Comparison of ENCODE assay signal across 17 mouse cellular contexts in genomic region chr9:45092641-45093040, GRCm38 (mm10). TPM values are rescaled to one million over a fixed set of nuclear protein-coding genes. Genes with fewer than 3 reads are reported as not detected.
DNase-seq lines count a peak whose midpoint lies in the region; TF ChIP-seq lines count a peak whose summit lies in the region.
"Had no signal": no experiment of that assay in that cellular context is flagged by ENCODE, and none has a peak within 500 bp of the region (broad histone marks: within the 10 kb centered on the region; RNA-seq: fewer than 3 reads in every experiment).

No protein-coding gene starts in this region.

- TF ChIP-seq CTCF in testis, adult 2 months (IDR thresholded peaks at IDR 0.05; ENCODE audit: control insufficient read depth, insufficient read depth, insufficient replicate concordance, low read depth, low read length) = no peak

- intact Hi-C loops in heart, postnatal 14 days (cut with DNase I) = no loop called here

- peaks cover 17% of the 10 kb centered on the region for H3K27me3 ChIP-seq in heart, embryonic 10.5 days (ENCODE audit: insufficient read depth, poor library complexity, severe bottlenecking)
- H3K27me3 ChIP-seq in testis, adult 2 months (ENCODE audit: control insufficient read depth, insufficient read depth, low read length) = no peaks in the 10 kb centered on the region
- no peaks in the 10 kb centered on the region for H3K27me3 ChIP-seq in limb, embryonic 10.5 days (ENCODE audit: low read depth, poor library complexity, severe bottlenecking)
- H3K27me3 ChIP-seq: neural tube, embryonic 15.5 days had no signal

- no peak for DNase-seq in heart, embryonic 10.5 days (ENCODE audit: low spot score)
- DNase-seq in heart, postnatal 14 days = no peak
- DNase-seq in testis, postnatal 14 days (ENCODE audit: low spot score) = no peak
- no peak for DNase-seq in limb, embryonic 10.5 days (ENCODE audit: low spot score)
- no peak for DNase-seq in left cerebral cortex, adult 11 months (ENCODE audit: low spot score)
- no peak for DNase-seq in thymus, postnatal 4 days
- DNase-seq: cerebellum, adult 11-12 months; embryo, embryonic 11 days; forebrain, postnatal 0 days; spleen, adult 18-20 months had no signal

- no peaks in the 10 kb centered on the region for H3K36me3 ChIP-seq in heart, embryonic 10.5 days
- H3K36me3 ChIP-seq in testis, adult 2 months (ENCODE audit: control insufficient read depth, insufficient read depth, low read length) = no peaks in the 10 kb centered on the region
- H3K36me3 ChIP-seq in limb, embryonic 10.5 days = no peaks in the 10 kb centered on the region
- H3K36me3 ChIP-seq: liver, embryonic 12.5 days; neural tube, embryonic 15.5 days had no signal

- H3K9me3 ChIP-seq in heart, embryonic 10.5 days = no peaks in the 10 kb centered on the region
- H3K9me3 ChIP-seq in limb, embryonic 10.5 days (replicated peaks) = no peaks in the 10 kb centered on the region
- H3K9me3 ChIP-seq: liver, embryonic 12.5 days; neural tube, embryonic 15.5 days had no signal

- 53% methylated on average over 4 of the region's 4 CpGs for WGBS in heart, embryonic 10.5 days
- 75% methylated on average over 4 of the region's 4 CpGs for WGBS in limb, embryonic 10.5 days

- no peak for TF ChIP-seq POLR2A in testis, adult 2 months (IDR thresholded peaks at IDR 0.05; ENCODE audit: control insufficient read depth, low read depth, low read length)

- H3K4me3 ChIP-seq in heart, embryonic 10.5 days = no peak overlapping the region
- no peak overlapping the region for H3K4me3 ChIP-seq in testis, adult 2 months (ENCODE audit: control insufficient read depth, low read depth, low read length)
- H3K4me3 ChIP-seq in limb, embryonic 10.5 days = no peak overlapping the region
- H3K4me3 ChIP-seq: erythroblast, embryonic 14.5 days; liver, embryonic 12.5 days; neural tube, embryonic 15.5 days had no signal

- peak overlapping the region; percentile 69 for H3K27ac ChIP-seq in heart, embryonic 10.5 days
- 0 out of 2 replicates have a peak overlapping the region, but pooled peaks have one; percentile 42 for H3K27ac ChIP-seq in testis, adult 2 months (ENCODE audit: control insufficient read depth, insufficient read depth, low read depth, low read length)
- H3K27ac ChIP-seq in limb, embryonic 10.5 days = 0 out of 2 replicates have a peak overlapping the region, but pooled peaks have one; percentile 42
- H3K27ac ChIP-seq: hindbrain, postnatal 0 days; liver, embryonic 12.5 days; neural tube, embryonic 15.5 days had no signal

- no peaks in the 10 kb centered on the region; the same call in 1 of the 2 replicates for H3K4me1 ChIP-seq in heart, embryonic 10.5 days
- no peaks in the 10 kb centered on the region for H3K4me1 ChIP-seq in testis, adult 2 months (ENCODE audit: control insufficient read depth, insufficient read depth, low read length)
- H3K4me1 ChIP-seq in limb, embryonic 10.5 days = peaks cover 13% of the 10 kb centered on the region
- H3K4me1 ChIP-seq: liver, embryonic 12.5 days; neural tube, embryonic 15.5 days had no signal

RNA-seq across cellular contexts. Expression of gene Jaml, which starts 13.7 kb away (rescaled TPM):
- polyA plus RNA-seq in heart, embryonic 10.5 days (2016; fragmentation: Nextera tagmentation; extraction: Ambion mirVana) = 0.54 and 2.2 TPM in 2 replicates
- total RNA-seq in heart, postnatal 14 days (2021) = under 1 TPM; 0.19 to 0.59 TPM
- polyA plus RNA-seq in testis, adult 2 months (2012; rRNA removed) = not detected in 2 replicates
- polyA plus RNA-seq in limb, embryonic 10.5 days (2016; fragmentation: Nextera tagmentation; extraction: Ambion mirVana) = 6.3 and 12.2 TPM in 2 replicates
- total RNA-seq: forebrain, postnatal 0 days; heart, adult 8-10 months; hindbrain, postnatal 0 days had no signal
- polyA plus RNA-seq: erythroblast, embryonic 14.5 days; liver, embryonic 12.5 days had no signal

RNA-seq across cellular contexts. Expression of gene Scn2b, which starts 24.9 kb away (rescaled TPM):
- polyA plus RNA-seq in heart, embryonic 10.5 days (2016; fragmentation: Nextera tagmentation; extraction: Ambion mirVana) = 2.3 and 5.3 TPM in 2 replicates
- 1 to 10 TPM; 1.2 to 1.4 TPM for total RNA-seq in heart, postnatal 14 days (2021)
- 0.31 and 0.48 TPM in 2 replicates for polyA plus RNA-seq in testis, adult 2 months (2012; rRNA removed)
- 12.0 and 14.1 TPM in 2 replicates for polyA plus RNA-seq in limb, embryonic 10.5 days (2016; fragmentation: Nextera tagmentation; extraction: Ambion mirVana)
- polyA plus RNA-seq: erythroblast, embryonic 14.5 days had no signal

RNA-seq across cellular contexts. Expression of gene Mpzl3, which starts 37.7 kb away (rescaled TPM):
- polyA plus RNA-seq in heart, embryonic 10.5 days (2016; fragmentation: Nextera tagmentation; extraction: Ambion mirVana) = 2.9 and 3.2 TPM in 2 replicates
- 1 to 10 TPM; 1.2 to 1.3 TPM for total RNA-seq in heart, postnatal 14 days (2021)
- polyA plus RNA-seq in testis, adult 2 months (2012; rRNA removed) = 0.58 and 0.67 TPM in 2 replicates
- 4.2 and 4.6 TPM in 2 replicates for polyA plus RNA-seq in limb, embryonic 10.5 days (2016; fragmentation: Nextera tagmentation; extraction: Ambion mirVana)
- polyA plus RNA-seq: erythroblast, embryonic 14.5 days had no signal

RNA-seq across cellular contexts. Expression of gene Scn4b, which starts 45.6 kb away (rescaled TPM):
- polyA plus RNA-seq in heart, embryonic 10.5 days (2016; fragmentation: Nextera tagmentation; extraction: Ambion mirVana) = 1.9 and 2.7 TPM in 2 replicates
- total RNA-seq in heart, postnatal 14 days (2021) = 1 to 10 TPM; 1.3 to 1.7 TPM
- polyA plus RNA-seq in testis, adult 2 months (2012; rRNA removed) = 0.02 and 0.04 TPM in 2 replicates
- 2.0 and 4.1 TPM in 2 replicates for polyA plus RNA-seq in limb, embryonic 10.5 days (2016; fragmentation: Nextera tagmentation; extraction: Ambion mirVana)
- total RNA-seq: monocyte, adult 5-6 weeks had no signal
- polyA plus RNA-seq: erythroblast, embryonic 14.5 days had no signal

RNA-seq across cellular contexts. Expression of gene Mpzl2, which starts 53.0 kb away (rescaled TPM):
- polyA plus RNA-seq in heart, embryonic 10.5 days (2016; fragmentation: Nextera tagmentation; extraction: Ambion mirVana) = 1.1 and 5.5 TPM in 2 replicates
- 1 to 10 TPM in 1 of 2 experiments, under 1 TPM in 1; 1.00 to 1.1 TPM for total RNA-seq in heart, postnatal 14 days (2021)
- polyA plus RNA-seq in testis, adult 2 months (2012; rRNA removed) = 0.65 and 1.7 TPM in 2 replicates
- 12.7 and 13.6 TPM in 2 replicates for polyA plus RNA-seq in limb, embryonic 10.5 days (2016; fragmentation: Nextera tagmentation; extraction: Ambion mirVana)
- total RNA-seq: monocyte, adult 5-6 weeks had no signal
- polyA plus RNA-seq: erythroblast, embryonic 14.5 days had no signal
